Mouse (Mus musculus): Measurements from ENCODE around the gene Tph1.
A peak's percentile ranks its signal among the peaks of the same experiment; 100 is the strongest.

GRCm38 (mm10) chr7:46639692-46640031, 32.7 kb downstream of the Tph1 start, which contains the start of gene Sergef:
- TF ChIP-seq CTCF (IDR thresholded peaks at IDR 0.05; ENCODE audit: borderline replicate concordance, insufficient read depth, low read length), result no peak
- TF ChIP-seq POLR2A (IDR thresholded peaks at IDR 0.05; ENCODE audit: low read depth, low read length), result peak; percentile 95

Data from embryonic fibroblast, embryonic 13.5 days (primary cell).